Mouse (Mus musculus) layer of hippocampus, adult 11-12 months (tissue): ENCODE data around the gene Lamp5.

Experiments
- DNase-seq: peaks from one replicate; pipeline ENCODE4 v3.0.0; 2022; ENCODE audit warnings: low spot score

Gene Lamp5

GRCm38 (mm10) chr2:136051688-136052289 lies at the start of gene Lamp5:
Lamp5 (plus strand) TSS chr2:136052239.
- no peak for DNase-seq

- no peak for DNase-seq
These were observed 48.2 kb upstream of the Lamp5 start for GRCm38 (mm10) chr2:136003836-136004235.

GRCm38 (mm10) chr2:136006280-136006679 lies 45.8 kb upstream of the Lamp5 start:
- no peak for DNase-seq

GRCm38 (mm10) chr2:136012759-136013158 lies 39.3 kb upstream of the Lamp5 start:
- no peak for DNase-seq

DNA sequence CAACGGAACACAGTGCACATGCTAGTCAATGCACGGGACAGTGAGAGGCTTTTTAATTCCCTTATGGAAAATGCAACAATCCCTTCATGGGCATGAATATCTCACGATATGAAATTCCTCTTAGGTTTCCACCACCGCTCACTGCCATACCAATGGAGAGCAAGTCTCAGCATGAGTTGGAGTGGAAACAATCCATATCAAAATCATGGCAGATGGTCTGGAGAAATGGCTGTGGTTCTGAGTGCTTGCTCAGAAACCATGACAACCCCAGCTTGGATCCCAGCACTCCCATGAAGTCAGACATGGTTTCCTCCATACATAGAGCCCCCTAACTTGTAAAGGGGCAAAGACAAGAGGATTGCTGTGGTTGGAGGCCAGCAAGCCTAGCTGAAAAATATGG lies 3.6 kb upstream of the Lamp5 start:
- DNase-seq, result no peak

- peak; percentile 57 for DNase-seq
These were observed 1.0 kb upstream of the Lamp5 start for GRCm38 (mm10) chr2:136050793-136051615.

DNA sequence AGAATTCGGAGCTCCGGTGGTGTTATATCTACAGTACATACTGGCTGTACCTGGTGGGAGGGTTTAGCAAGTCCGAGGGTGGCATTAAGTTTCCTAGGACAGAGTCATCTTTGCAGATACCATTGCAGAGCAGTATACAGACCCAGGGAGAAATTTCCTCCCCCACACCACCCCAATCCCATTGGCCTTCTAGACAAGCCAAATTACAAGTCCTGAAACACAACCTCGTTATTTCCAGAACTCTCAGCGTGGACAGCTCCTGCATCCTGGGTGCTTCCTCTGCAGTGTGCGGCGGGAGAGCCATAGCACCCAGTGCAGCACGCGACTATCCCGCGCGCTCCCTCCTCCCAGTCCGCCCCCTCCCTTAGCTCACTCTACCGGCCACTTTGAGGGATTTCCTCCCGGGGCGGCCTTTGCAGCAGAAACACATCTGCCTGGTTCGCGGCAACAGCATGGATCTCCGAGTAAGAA lies 5.9 kb downstream of the Lamp5 start:
- peak; percentile 28 for DNase-seq

GRCm38 (mm10) chr2:136058398-136058797 lies 6.4 kb downstream of the Lamp5 start:
- DNase-seq, result no peak

DNA sequence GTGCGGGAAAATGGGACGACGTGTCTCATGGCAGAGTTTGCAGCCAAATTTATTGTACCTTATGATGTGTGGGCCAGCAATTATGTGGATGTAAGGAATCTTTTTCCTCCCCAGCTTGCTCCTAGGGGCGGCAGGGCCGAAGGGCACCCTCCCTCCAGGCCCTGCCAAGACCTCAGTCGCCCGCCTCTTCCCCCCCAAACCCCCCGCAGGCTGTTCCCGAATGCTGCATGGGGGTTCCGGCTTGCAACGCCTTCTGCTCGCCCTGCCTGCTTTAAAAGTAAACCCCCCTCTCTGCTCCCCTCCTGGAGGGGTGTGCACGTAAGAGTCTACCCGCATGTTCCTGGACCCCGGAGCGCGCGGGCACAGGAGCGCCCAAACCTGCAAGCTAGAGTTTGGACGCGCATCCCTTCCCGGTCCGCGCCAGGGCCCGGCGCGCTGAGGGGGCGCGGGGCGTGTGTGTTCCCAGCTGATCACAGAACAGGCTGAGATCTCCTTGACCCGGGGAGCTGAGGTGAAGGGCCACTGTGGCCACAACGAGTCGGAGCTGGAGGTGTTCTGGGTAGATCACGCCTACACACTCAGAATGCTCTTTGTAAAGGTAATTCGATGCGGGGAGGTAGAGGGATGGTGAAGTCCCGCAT lies 7.1 kb downstream of the Lamp5 start:
- DNase-seq, result no peak

DNA sequence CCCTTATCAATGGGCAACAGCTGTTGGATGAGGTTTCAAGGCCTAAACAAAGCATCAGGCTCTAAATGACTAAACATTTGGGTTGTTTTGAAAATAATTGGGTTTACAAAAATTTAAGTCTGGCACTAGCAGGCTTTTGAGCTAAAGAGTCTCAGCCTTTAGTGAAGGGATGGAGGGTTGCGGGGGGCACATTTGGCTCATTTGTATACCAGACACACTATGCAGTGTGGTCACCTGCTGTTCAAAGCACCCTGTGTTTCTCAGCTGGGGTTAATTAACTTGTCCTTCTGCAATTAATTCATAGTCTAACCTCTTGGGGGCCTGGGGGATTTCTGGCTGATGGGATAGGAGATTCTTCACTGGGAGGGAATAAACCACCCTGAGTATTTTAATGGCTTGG lies 12.3 kb downstream of the Lamp5 start:
- no peak for DNase-seq

GRCm38 (mm10) chr2:136095978-136096377 lies 43.9 kb downstream of the Lamp5 start:
- no peak for DNase-seq

DNA sequence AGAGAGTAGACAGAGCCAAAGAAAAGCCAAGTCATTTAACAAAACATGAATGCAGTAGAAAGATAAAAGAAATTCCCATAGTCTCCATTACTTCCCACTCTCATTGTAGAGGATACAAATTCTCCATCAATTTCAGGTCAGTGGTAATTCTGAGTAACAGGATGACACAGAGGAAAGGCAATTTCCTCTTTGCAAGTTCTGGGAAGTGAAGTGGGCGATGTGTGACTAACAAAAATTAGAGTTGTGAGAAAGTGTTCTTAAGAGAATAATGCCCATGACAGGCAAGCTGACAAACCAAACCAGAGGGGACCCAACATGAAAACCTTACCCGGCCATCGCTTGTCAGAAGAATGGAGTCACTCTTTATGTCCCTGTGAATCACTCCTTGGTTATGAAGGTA lies 45.1 kb downstream of the Lamp5 start:
- DNase-seq, result no peak

- no peak for DNase-seq
These were observed 55.6 kb downstream of the Lamp5 start for GRCm38 (mm10) chr2:136107597-136107996.

DNA sequence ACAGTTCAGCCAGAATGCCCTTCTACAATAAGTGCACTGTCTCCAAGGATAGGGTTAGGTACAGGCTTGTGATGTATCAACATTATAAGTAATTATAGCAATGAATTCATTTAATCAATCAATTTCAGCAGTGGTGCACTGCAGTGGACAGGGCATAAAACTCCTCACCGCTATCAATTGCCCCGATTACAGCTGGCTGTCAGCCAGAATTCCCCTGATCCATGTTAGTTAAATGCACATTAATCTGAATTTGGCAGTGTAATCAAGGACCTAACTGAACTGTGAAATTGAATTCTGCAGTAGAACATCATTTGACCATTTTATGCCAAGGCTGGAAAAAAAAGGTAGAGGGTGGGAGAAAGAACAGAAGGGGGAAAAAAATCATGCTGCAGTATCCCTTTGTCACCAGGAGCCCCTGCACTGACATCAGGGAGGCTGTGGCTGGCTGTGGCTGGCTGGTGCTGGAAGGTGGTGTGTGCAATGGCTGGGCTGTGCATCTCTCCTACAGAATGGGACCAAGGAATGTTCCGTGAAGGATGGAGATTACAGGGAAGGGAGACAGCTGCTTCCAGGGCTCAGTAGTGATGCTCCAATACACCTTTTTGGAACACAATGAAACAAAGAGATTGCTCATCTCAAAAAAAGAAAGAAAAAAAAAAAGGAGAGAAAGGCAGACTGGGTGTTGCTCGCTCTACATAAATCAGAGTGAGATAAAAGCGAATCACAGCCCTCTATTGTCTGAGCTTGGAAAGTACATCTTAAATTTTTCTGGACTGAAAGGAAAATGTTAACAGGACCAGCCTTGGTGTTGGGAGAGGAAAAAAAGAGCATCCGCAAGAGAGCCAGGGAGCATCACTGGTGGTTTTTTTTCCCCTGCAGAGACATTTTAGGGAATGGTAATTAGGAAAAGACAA lies 56.3 kb downstream of the Lamp5 start:
- no peak for DNase-seq

DNA sequence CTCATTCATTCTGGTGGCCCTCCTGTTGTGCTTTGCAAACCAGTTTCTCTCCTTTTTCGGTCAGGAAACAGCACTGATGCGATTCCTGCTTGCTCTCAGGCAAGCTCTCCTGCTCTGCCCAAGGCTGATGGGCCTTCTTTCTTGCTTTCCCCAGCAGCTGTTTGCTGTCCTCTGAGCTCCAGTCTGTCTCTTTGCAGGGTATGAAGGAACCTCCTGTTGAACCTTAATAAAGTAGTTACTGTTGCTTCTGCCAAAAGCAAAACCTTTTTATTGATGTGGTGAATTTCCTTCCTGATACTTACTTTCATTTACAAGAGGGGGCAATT lies 57.0 kb downstream of the Lamp5 start:
- DNase-seq, result peak; percentile 26

GRCm38 (mm10) chr2:136113374-136113773 lies 61.3 kb downstream of the Lamp5 start:
- DNase-seq, result no peak

GRCm38 (mm10) chr2:136118006-136118405 lies 66.0 kb downstream of the Lamp5 start:
- no peak for DNase-seq
